Mouse (Mus musculus) cerebellum, adult 9-10 months (tissue): Measurements from ENCODE around the gene Prkx.

Experiments
- DNase-seq: peaks from one replicate; pipeline ENCODE4 v3.0.0; 2022

Gene Prkx

GRCm38 (mm10) chrX:77796238-77796835, at the start of gene Prkx:
TSS of gene Prkx (minus strand) at chrX:77796278.
- no peak for DNase-seq

- peak; percentile 43 for DNase-seq
Observed at GRCm38 (mm10) chrX:77812031-77812430, 16.0 kb upstream of the Prkx start.

- DNase-seq: peak; percentile 84
Observed at GRCm38 (mm10) chrX:77810608-77811206, 14.6 kb upstream of the Prkx start.

GRCm38 (mm10) chrX:77808602-77809001, 12.5 kb upstream of the Prkx start:
- peak; percentile 28 for DNase-seq

- no peak for DNase-seq
Observed at GRCm38 (mm10) chrX:77802293-77802692, 6.2 kb upstream of the Prkx start.

- DNase-seq: no peak
Observed at GRCm38 (mm10) chrX:77801543-77801942, 5.5 kb upstream of the Prkx start.

GRCm38 (mm10) chrX:77799554-77799953, 3.5 kb upstream of the Prkx start:
- DNase-seq: no peak

- DNase-seq: no peak
Observed at GRCm38 (mm10) chrX:77797801-77798200, 1.7 kb upstream of the Prkx start.

GRCm38 (mm10) chrX:77796916-77797315, 838 bp upstream of the Prkx start:
- no peak for DNase-seq

GRCm38 (mm10) chrX:77795858-77796174, 262 bp downstream of the Prkx start:
- DNase-seq: peak; percentile 89

GRCm38 (mm10) chrX:77794962-77795857, 868 bp downstream of the Prkx start:
- no peak for DNase-seq

- DNase-seq: no peak
Observed at GRCm38 (mm10) chrX:77788675-77789074, 7.4 kb downstream of the Prkx start.

GRCm38 (mm10) chrX:77786354-77786753, 9.7 kb downstream of the Prkx start:
- no peak for DNase-seq

GRCm38 (mm10) chrX:77777822-77778221, 18.3 kb downstream of the Prkx start:
- no peak for DNase-seq

- no peak for DNase-seq
Observed at GRCm38 (mm10) chrX:77765153-77765552, 30.9 kb downstream of the Prkx start.

GRCm38 (mm10) chrX:77744260-77744659, 51.8 kb downstream of the Prkx start:
- no peak for DNase-seq

- peak; percentile 9 for DNase-seq
Observed at GRCm38 (mm10) chrX:77741383-77741782, 54.7 kb downstream of the Prkx start.

- no peak for DNase-seq
Observed at GRCm38 (mm10) chrX:77733930-77734536, 62.0 kb downstream of the Prkx start.

- DNase-seq: peak; percentile 51
Observed at GRCm38 (mm10) chrX:77720298-77720697, 75.8 kb downstream of the Prkx start.
